Mouse (Mus musculus) CH12.LX (cell line): ENCODE measurements around the gene Folr2. TPM values are rescaled to one million over a fixed set of nuclear protein-coding genes. Genes with fewer than 3 reads are reported as not detected.

Experiments
- DNase-seq: peaks from one replicate; pipeline ENCODE4 v3.0.0-alpha.2; 2013; ENCODE audit errors: extremely low read depth
- H3K27ac ChIP-seq: 2 replicates; pipeline ENCODE4 v1.5.1; 2012; ENCODE audit warnings: low read depth, mild to moderate bottlenecking, control low read depth, moderate library complexity; ENCODE audit not compliant: insufficient read depth
- H3K27me3 ChIP-seq: replicated peaks from 2 replicates; pipeline ENCODE3; 2012; ENCODE audit warnings: inconsistent platforms
- H3K36me3 ChIP-seq, 2 experiments: replicated peaks in 1 of 2; 2 replicates each; pipeline versions ENCODE3 to v1.6.1; 2012; ENCODE audit warnings: inconsistent platforms in 1 of 2, low read length in 1 of 2, mild to moderate bottlenecking in 1 of 2, mixed read lengths in 1 of 2, moderate library complexity in 1 of 2; ENCODE audit not compliant: control insufficient read depth in 1 of 2, insufficient read depth in 1 of 2
- H3K4me1 ChIP-seq, 2 experiments: 2 replicates each; pipeline ENCODE4 v1.6.1; 2012; ENCODE audit warnings: inconsistent platforms in 1 of 2, moderate library complexity in 1 of 2; ENCODE audit not compliant: insufficient read depth in 2 of 2, control insufficient read depth in 1 of 2
- H3K4me2 ChIP-seq: 2 replicates; pipeline ENCODE4 v1.6.1; 2012; ENCODE audit warnings: low read depth, mild to moderate bottlenecking, control low read depth; ENCODE audit not compliant: poor library complexity, insufficient read depth, severe bottlenecking
- H3K4me3 ChIP-seq, 3 experiments: fragments of 150-350 bp in 1 of 3; sonication (generic) in 1 of 3; replicated peaks in 1 of 3; 2 replicates each; pipeline versions ENCODE3 to v1.5.1; 2011 to 2012; ENCODE audit warnings: low read depth in 2 of 3, low read length in 2 of 3, mild to moderate bottlenecking in 2 of 3, moderate library complexity in 2 of 3, control low read depth in 1 of 3, improper control_type of control experiment in 1 of 3, inconsistent platforms in 1 of 3, mixed read lengths in 1 of 3; ENCODE audit not compliant: poor library complexity in 1 of 3
- H3K79me2 ChIP-seq: replicated peaks from 2 replicates; pipeline ENCODE4 v1.6.1; 2012; ENCODE audit warnings: mild to moderate bottlenecking, moderate library complexity; ENCODE audit not compliant: control insufficient read depth, poor library complexity, insufficient read depth, severe bottlenecking; ENCODE audit errors: extremely low read depth
- H3K9ac ChIP-seq: 2 replicates; pipeline ENCODE4 v1.6.1; 2012; ENCODE audit warnings: low read depth, mild to moderate bottlenecking, control low read depth, moderate library complexity; ENCODE audit not compliant: insufficient read depth
- H3K9me3 ChIP-seq: replicated peaks from 2 replicates; pipeline ENCODE3; 2012; ENCODE audit warnings: low read length, inconsistent platforms, mixed read lengths
- CHD1 ChIP-seq: IDR thresholded peaks from 2 replicates; pipeline ENCODE4 v1.6.1; 2012; ENCODE audit warnings: low read depth, low read length, improper control_type of control experiment, inconsistent platforms
- CHD2 ChIP-seq: IDR thresholded peaks from 2 replicates; pipeline ENCODE4 v1.6.1; 2011; ENCODE audit warnings: low read length, improper control_type of control experiment
- CTCF ChIP-seq, 2 experiments: IDR thresholded peaks in 1 of 2; conservative IDR thresholded peaks in 1 of 2; 2 replicates each; pipeline ENCODE4 v1.5.1; 2011 to 2012; ENCODE audit warnings: low read depth in 2 of 2, low read length in 2 of 2, improper control_type of control experiment in 1 of 2, inconsistent platforms in 1 of 2, mild to moderate bottlenecking in 1 of 2, moderate library complexity in 1 of 2
- E2F4 ChIP-seq: IDR thresholded peaks from 2 replicates; pipeline ENCODE4 v1.6.1; 2011; ENCODE audit warnings: low read depth, low read length, improper control_type of control experiment; ENCODE audit not compliant: insufficient replicate concordance
- EP300 ChIP-seq: IDR thresholded peaks from 2 replicates; pipeline ENCODE4 v1.6.1; 2011; ENCODE audit warnings: low read length, improper control_type of control experiment
- GABPA ChIP-seq: IDR thresholded peaks from 2 replicates; pipeline ENCODE4 v1.6.1; 2012; ENCODE audit warnings: low read depth, low read length, improper control_type of control experiment, inconsistent platforms; ENCODE audit not compliant: insufficient replicate concordance
- HCFC1 ChIP-seq: IDR thresholded peaks from 2 replicates; pipeline ENCODE4 v1.6.1; 2012; ENCODE audit warnings: low read depth, mild to moderate bottlenecking, inconsistent platforms, low read length, improper control_type of control experiment
- JUN ChIP-seq: IDR thresholded peaks from 2 replicates; pipeline ENCODE4 v1.6.1; 2011; ENCODE audit warnings: low read depth, mild to moderate bottlenecking, low read length, improper control_type of control experiment, moderate library complexity; ENCODE audit not compliant: insufficient read depth
- MAX ChIP-seq: IDR thresholded peaks from 2 replicates; pipeline ENCODE4 v1.6.1; 2011; ENCODE audit warnings: low read length, improper control_type of control experiment
- NELFE ChIP-seq: IDR thresholded peaks from 2 replicates; pipeline ENCODE4 v1.6.1; 2011; ENCODE audit warnings: low read depth, low read length, improper control_type of control experiment
- NRF1 ChIP-seq: IDR thresholded peaks from 2 replicates; pipeline ENCODE4 v1.6.1; 2014; ENCODE audit warnings: low read depth, mild to moderate bottlenecking, inconsistent platforms, low read length, improper control_type of control experiment, moderate library complexity
- PAX5 ChIP-seq: IDR thresholded peaks from 2 replicates; pipeline ENCODE4 v1.6.1; 2012; ENCODE audit warnings: low read length, inconsistent platforms, mixed read lengths
- POLR2A ChIP-seq: IDR thresholded peaks from 2 replicates; pipeline ENCODE4 v1.6.1; 2011; ENCODE audit warnings: low read depth, mild to moderate bottlenecking, improper control_type of control experiment, low read length
- RAD21 ChIP-seq: IDR thresholded peaks from 2 replicates; pipeline ENCODE4 v1.6.1; 2011; ENCODE audit warnings: low read depth, mild to moderate bottlenecking, low read length, improper control_type of control experiment, moderate library complexity
- SIN3A ChIP-seq: IDR thresholded peaks from 2 replicates; pipeline ENCODE4 v1.6.1; 2012; ENCODE audit warnings: low read length, improper control_type of control experiment, inconsistent platforms
- TBP ChIP-seq: conservative IDR thresholded peaks from 2 replicates; pipeline ENCODE4 v1.6.1; 2011; ENCODE audit warnings: low read depth, low read length, improper control_type of control experiment
- TCF12 ChIP-seq: IDR thresholded peaks from 2 replicates; pipeline ENCODE4 v1.6.1; 2014; ENCODE audit warnings: low read depth, mild to moderate bottlenecking, inconsistent platforms, low read length, improper control_type of control experiment
- USF1 ChIP-seq: IDR thresholded peaks from 2 replicates; pipeline ENCODE4 v1.6.1; 2014; ENCODE audit warnings: low read depth, mild to moderate bottlenecking, inconsistent platforms, low read length, improper control_type of control experiment
- USF2 ChIP-seq: conservative IDR thresholded peaks from 2 replicates; pipeline ENCODE4 v1.6.1; 2011; ENCODE audit warnings: low read depth, low read length, improper control_type of control experiment
- ZC3H11A ChIP-seq: IDR thresholded peaks from 2 replicates; pipeline ENCODE4 v1.6.1; 2012; ENCODE audit warnings: low read depth, mild to moderate bottlenecking, inconsistent platforms, low read length, improper control_type of control experiment
- ZKSCAN1 ChIP-seq: IDR thresholded peaks from 2 replicates; pipeline ENCODE4 v1.6.1; 2012; ENCODE audit warnings: low read depth, inconsistent platforms, low read length, improper control_type of control experiment, borderline replicate concordance
- dilution Hi-C: fragments of 300-500 bp; cut with MboI; formaldehyde crosslinking; loops from 2 replicates; pipeline ENCODE4 v1.14.3; 2020; ENCODE audit warnings: low sequenced_read_pairs; ENCODE audit not compliant: extremely low pct_unique_long_range_greater_than_20kb, extremely low pct_ligation_motif_present
- in situ Hi-C: fragments of 300-500 bp; cut with MboI; formaldehyde crosslinking; loops from 3 replicates; pipeline ENCODE4 v1.14.3; 2019; ENCODE audit warnings: low sequenced_read_pairs, low pct_ligation_motif_present, low pct_unique_long_range_greater_than_20kb, mixed read lengths
- polyA plus RNA-seq: library from polyadenylated mRNA; unstranded; fragments of >175 nt; gene quantifications from 2 replicates; pipeline ENCODE4 v1.2.1, GENCODE M21; 2012; ENCODE audit warnings: low read depth; ENCODE audit not compliant: insufficient read length
- total RNA-seq, 2 experiments: library from RNA; depleted of rRNA; stranded (reverse); fragments of 300-350 nt in 1 of 2; fragments of >200 nt in 1 of 2; gene quantifications; 2 replicates each; pipeline ENCODE4 v1.2.3; 2012 to 2014

Gene Folr2
- total and polyA plus RNA-seq, 3 experiments = not detected

GRCm38 (mm10) chr7:101882413-101883154, 25.6 kb upstream of the Folr2 start:
- no peak overlapping the region for H3K27ac ChIP-seq
- TF ChIP-seq CTCF (conservative IDR thresholded peaks at IDR 0.05 in 1 of 2, IDR thresholded peaks at IDR 0.05 in 1 of 2; ENCODE audit: low read depth in 2 of 2, low read length in 2 of 2) = no peak
- no peak for TF ChIP-seq SIN3A
- no peak for TF ChIP-seq JUN
- TF ChIP-seq NELFE = no peak
- no peak for TF ChIP-seq USF1
- TF ChIP-seq EP300 = no peak
- TF ChIP-seq NRF1 = no peak
- no peak for TF ChIP-seq POLR2A
- TF ChIP-seq MAX = no peak
- no peak for TF ChIP-seq RAD21
- no peak overlapping the region for H3K4me3 ChIP-seq
- no peaks in the 10 kb centered on the region for H3K9me3 ChIP-seq
- H3K27me3 ChIP-seq = no peaks in the 10 kb centered on the region
- in situ Hi-C loops = no loop called here
- H3K36me3 ChIP-seq = no peaks in the 10 kb centered on the region
- H3K9ac ChIP-seq = no peak overlapping the region
- dilution Hi-C loops = no loop called here
- no peak overlapping the region for H3K4me2 ChIP-seq
- no peak for DNase-seq
- no peaks in the 10 kb centered on the region for H3K79me2 ChIP-seq
- H3K4me1 ChIP-seq = peaks cover 0 to 9% of the 10 kb centered on the region in 2 experiments; a peak in 3 of 4 replicates

GRCm38 (mm10) chr7:101880855-101881254, 23.9 kb upstream of the Folr2 start:
- Histone ChIP-seq H3K9ac (no peak overlapping the region), H3K27me3 (no peaks in the 10 kb centered on the region), H3K4me2 (no peak overlapping the region), H3K27ac (no peak overlapping the region), H3K36me3 (no peaks in the 10 kb centered on the region)
- in situ Hi-C loops = no loop called here
- DNase-seq = no peak
- TF ChIP-seq GABPA = no peak
- TF ChIP-seq, all 38 proteins: peak for 0
- Histone ChIP-seq H3K4me1 (no peaks in the 10 kb centered on the region; a peak in 1 of 4 replicates), H3K79me2 (no peaks in the 10 kb centered on the region), H3K4me3 (no peak overlapping the region), H3K9me3 (no peaks in the 10 kb centered on the region)
- dilution Hi-C loops = no loop called here

GRCm38 (mm10) chr7:101875978-101876377, 19.0 kb upstream of the Folr2 start:
- no peak overlapping the region for H3K4me2 ChIP-seq
- no peak overlapping the region for H3K4me3 ChIP-seq
- TF ChIP-seq ZC3H11A (no peak), USF2 (no peak), JUN (no peak), CHD1 (no peak), ZKSCAN1 (no peak), CTCF (conservative IDR thresholded peaks at IDR 0.05 in 1 of 2, IDR thresholded peaks at IDR 0.05 in 1 of 2; ENCODE audit: low read depth in 2 of 2, low read length in 2 of 2) (no peak), TBP (no peak), E2F4 (no peak), CHD2 (no peak), PAX5 (no peak), POLR2A (no peak), HCFC1 (no peak), RAD21 (no peak), USF1 (no peak), NRF1 (no peak), TCF12 (no peak), GABPA (no peak)
- H3K79me2 ChIP-seq = no peaks in the 10 kb centered on the region
- in situ Hi-C loops = no loop called here
- no peaks in the 10 kb centered on the region for H3K36me3 ChIP-seq
- no peak overlapping the region for H3K9ac ChIP-seq
- H3K27me3 ChIP-seq = no peaks in the 10 kb centered on the region
- no peaks in the 10 kb centered on the region; a peak in 1 of 4 replicates for H3K4me1 ChIP-seq
- no peaks in the 10 kb centered on the region for H3K9me3 ChIP-seq
- dilution Hi-C loops = no loop called here
- no peak overlapping the region for H3K27ac ChIP-seq
- no peak for DNase-seq
